Mouse (Mus musculus): Measurements from ENCODE around the gene Cadm3.

DNA sequence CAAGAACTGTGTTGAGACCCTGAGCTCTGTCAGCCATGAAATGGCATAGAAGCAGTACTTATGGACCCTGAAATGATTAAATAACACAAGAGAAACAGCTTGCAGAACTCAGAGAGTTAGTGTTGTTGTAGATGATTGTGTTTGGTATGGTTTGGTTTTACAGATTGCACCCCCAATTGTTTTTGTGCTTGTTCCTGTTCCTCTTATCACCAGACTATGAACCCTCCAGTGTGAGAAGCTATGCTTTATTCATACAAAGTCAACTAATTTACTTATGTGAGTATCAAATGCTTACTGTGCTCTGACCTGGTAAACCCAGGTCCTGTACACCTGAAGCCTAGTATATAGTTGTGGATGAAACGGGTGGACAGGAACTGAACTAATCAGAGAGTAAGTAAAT, 40.9 kb downstream of the Cadm3 start:
- TF ChIP-seq CTCF (IDR thresholded peaks at IDR 0.05; ENCODE audit: insufficient read depth, low read length) (no peak), POLR2A (IDR thresholded peaks at IDR 0.05; ENCODE audit: borderline replicate concordance, extremely low read depth, low read depth, low read length) (no peak)
